Mouse (Mus musculus) neural tube, embryonic 13.5 days (tissue): ENCODE measurements at regions not wholly inside any gene's neighbourhood (a gene's known extent, or its start where the extent isn't known, plus 50 kb on each side); places are given as distances from the start of the nearest gene placed in this dataset.

Experiments used
- ATAC-seq: fragments of 200-750 bp; cut with Nextera tagmentation; 2 replicates; pipeline ENCODE4 v1.8.0; 2017; ENCODE audit warnings: low read depth, mild to moderate bottlenecking, moderate TSS enrichment, moderate library complexity
- H3K27ac ChIP-seq: fragments of 300-500 bp; sonication (generic); replicated peaks from 2 replicates; pipeline ENCODE4 v1.5.1; 2015; ENCODE audit warnings: moderate library complexity, mild to moderate bottlenecking, inconsistent platforms
- H3K27me3 ChIP-seq: fragments of 300-500 bp; sonication (generic); 2 replicates; pipeline ENCODE4 v1.6.1; 2015; ENCODE audit warnings: mild to moderate bottlenecking, inconsistent platforms
- H3K36me3 ChIP-seq: fragments of 300-500 bp; sonication (generic); 2 replicates; pipeline ENCODE4 v1.6.1; 2015; ENCODE audit warnings: mild to moderate bottlenecking, inconsistent platforms
- H3K4me1 ChIP-seq: fragments of 300-500 bp; sonication (generic); replicated peaks from 2 replicates; pipeline ENCODE4 v1.6.1; 2015; ENCODE audit warnings: inconsistent platforms
- H3K4me2 ChIP-seq: fragments of 300-500 bp; sonication (generic); 2 replicates; pipeline ENCODE4 v1.6.1; 2015; ENCODE audit warnings: inconsistent platforms, mild to moderate bottlenecking, moderate library complexity
- H3K4me3 ChIP-seq: fragments of 300-500 bp; sonication (generic); 2 replicates; pipeline ENCODE4 v1.5.1; 2015; ENCODE audit warnings: mild to moderate bottlenecking, inconsistent platforms
- H3K9ac ChIP-seq: fragments of 300-500 bp; sonication (generic); 2 replicates; pipeline ENCODE4 v1.6.1; 2015; ENCODE audit warnings: moderate library complexity, mild to moderate bottlenecking, inconsistent platforms
- H3K9me3 ChIP-seq: fragments of 300-500 bp; sonication (generic); 2 replicates; pipeline ENCODE4 v1.6.1; 2016; ENCODE audit warnings: inconsistent platforms
- WGBS: fragments of 180-500 bp; shearing (Covaris S2); methylation state at CpG from one replicate; pipeline ENCODE4 v1.1.7; 2015; 5-methylcytosine and 5-hydroxymethylcytosine counted together

DNA sequence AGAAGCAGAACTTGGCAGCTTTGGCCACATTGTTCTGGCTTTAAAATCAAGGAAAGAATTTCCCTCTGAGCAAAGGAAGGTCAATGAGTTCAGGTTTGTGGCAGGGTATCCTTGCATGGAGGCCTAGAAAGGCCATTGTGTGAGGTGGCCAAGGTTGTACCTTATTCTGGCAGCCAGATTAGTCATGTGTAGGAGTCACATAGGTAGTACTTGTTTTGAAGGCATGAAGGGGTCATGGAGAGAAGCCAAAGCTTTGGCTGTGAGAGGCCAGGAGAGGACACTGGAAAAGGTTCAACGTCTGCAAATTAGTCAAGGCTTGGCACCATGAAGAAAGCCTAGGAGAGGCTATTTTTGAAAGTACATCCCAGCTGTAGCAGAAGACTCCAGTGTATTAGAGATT is 3949.5 kb downstream of the 9330182O14Rik start:
- 92% methylated on average over 1 of the region's 1 CpGs for WGBS
- Histone ChIP-seq H3K4me3 (no peak overlapping the region), H3K4me2 (no peak overlapping the region), H3K36me3 (no peaks in the 10 kb centered on the region), H3K4me1 (no peaks in the 10 kb centered on the region), H3K9ac (no peak overlapping the region), H3K9me3 (no peaks in the 10 kb centered on the region), H3K27me3 (no peaks in the 10 kb centered on the region), H3K27ac (no peak overlapping the region)
- no peak for ATAC-seq

- WGBS: 72% methylated on average over 2 of the region's 2 CpGs
These were observed 3978.3 kb downstream of the 9330182O14Rik start for GRCm38 (mm10) chr15:44112328-44112944.

GRCm38 (mm10) chr15:44134213-44134612 is 4000.0 kb downstream of the 9330182O14Rik start:
- ATAC-seq: no peak
- 62% methylated on average over 1 of the region's 1 CpGs for WGBS

More at GRCm38 (mm10) chr15:44112328-44112944, 3978.3 kb downstream of the 9330182O14Rik start:
- Histone ChIP-seq H3K9me3 (no peaks in the 10 kb centered on the region), H3K27me3 (no peaks in the 10 kb centered on the region), H3K4me3 (no peak overlapping the region), H3K36me3 (no peaks in the 10 kb centered on the region), H3K4me1 (no peaks in the 10 kb centered on the region), H3K9ac (no peak overlapping the region), H3K27ac (no peak overlapping the region), H3K4me2 (no peak overlapping the region)
- ATAC-seq: no peak

More at GRCm38 (mm10) chr15:44134213-44134612, 4000.0 kb downstream of the 9330182O14Rik start:
- Histone ChIP-seq H3K9ac (no peak overlapping the region), H3K27ac (no peak overlapping the region), H3K27me3 (no peaks in the 10 kb centered on the region), H3K4me1 (no peaks in the 10 kb centered on the region), H3K4me3 (no peak overlapping the region), H3K9me3 (no peaks in the 10 kb centered on the region), H3K36me3 (no peaks in the 10 kb centered on the region), H3K4me2 (no peak overlapping the region)
